Mouse (Mus musculus): ENCODE measurements around the gene Gm21738. TPM values are rescaled to one million over a fixed set of nuclear protein-coding genes. Genes with fewer than 3 reads are reported as not detected.
"Not testable (repeated sequence)": the region's sequence is repeated elsewhere in the genome, so short reads cannot be mapped to it uniquely, and the experiment has no call there.

The Gm21738 gene
- not detected for polyA plus RNA-seq (2021)

GRCm38 (mm10) chr14:19418830-19419229, at the start of gene Gm21738:
Gene Gm21738, minus strand, starts transcription at chr14:19418930.
- POLR2A ChIA-PET; DNase-seq (ENCODE audit: low read depth, low spot score); CTCF ChIA-PET; ATAC-seq; in situ Hi-C loops (cut with MboI; ENCODE audit: low pct_unique_long_range_greater_than_20kb); H3K27me3 ChIP-seq: not testable (repeated sequence)

- POLR2A ChIA-PET; CTCF ChIA-PET; DNase-seq (ENCODE audit: low read depth, low spot score); in situ Hi-C loops (cut with MboI; ENCODE audit: low pct_unique_long_range_greater_than_20kb); ATAC-seq; H3K27me3 ChIP-seq: not testable (repeated sequence)
Measured at GRCm38 (mm10) chr14:19383741-19384140, 35.0 kb downstream of the Gm21738 start.

Other genes starting within 250 kb of the Gm21738 start
- not detected for gene Gm2244, start 131.0 kb upstream of the Gm21738 start, polyA plus RNA-seq (2021)
- gene Gm2237, start 166.2 kb upstream of the Gm21738 start, polyA plus RNA-seq (2021), result 1.7 TPM
- gene Gm5458, start 183.7 kb upstream of the Gm21738 start, polyA plus RNA-seq (2021), result not detected

Measured in Patski (cell line).